Mouse (Mus musculus) E14TG2a.4 (cell line): ENCODE data around the gene Aldh9a1.

Source experiments
- CTCF ChIP-seq: conservative IDR thresholded peaks from 2 replicates; pipeline ENCODE4 v1.5.1; 2014; ENCODE audit warnings: low read length
- NANOG ChIP-seq: IDR thresholded peaks from 2 replicates; pipeline ENCODE4 v1.6.1; 2014; ENCODE audit warnings: borderline replicate concordance, low read length, mixed read lengths
- POU5F1 ChIP-seq: IDR thresholded peaks from 2 replicates; pipeline ENCODE4 v1.6.1; 2014; ENCODE audit warnings: low read length, borderline replicate concordance

GRCm38 (mm10) chr1:167387796-167388195, 38.0 kb downstream of the Aldh9a1 start:
- no peak for TF ChIP-seq CTCF
- TF ChIP-seq NANOG: no peak
- no peak for TF ChIP-seq POU5F1
